Mouse (Mus musculus) heart, postnatal 0 days (tissue): ENCODE data around the gene G3bp2. TPM values are rescaled to one million over a fixed set of nuclear protein-coding genes. Genes with fewer than 3 reads are reported as not detected.
A peak's percentile ranks its signal among the peaks of the same experiment; 100 is the strongest.

ENCODE experiments used
- ATAC-seq: fragments of 200-750 bp; cut with Nextera tagmentation; 2 replicates; pipeline ENCODE4 v1.8.0; 2017; ENCODE audit warnings: low read depth, moderate number of reproducible peaks, moderate library complexity; ENCODE audit not compliant: insufficient read depth
- DNase-seq: peaks from one replicate; pipeline ENCODE4 v3.0.0-alpha.2; 2016; ENCODE audit warnings: low spot score
- H3K27ac ChIP-seq: fragments of 300-500 bp; sonication (generic); 2 replicates; pipeline ENCODE4 v1.5.1; 2014; ENCODE audit warnings: low read depth, mild to moderate bottlenecking
- H3K27me3 ChIP-seq: fragments of 300-500 bp; sonication (generic); 2 replicates; pipeline ENCODE4 v1.6.1; 2014; ENCODE audit warnings: low read length, mixed read lengths; ENCODE audit not compliant: control insufficient read depth, insufficient read depth
- H3K36me3 ChIP-seq: fragments of 300-500 bp; sonication (generic); replicated peaks from 2 replicates; pipeline ENCODE4 v1.6.1; 2014; ENCODE audit warnings: low read length, mixed read lengths; ENCODE audit not compliant: control insufficient read depth, insufficient read depth
- H3K4me1 ChIP-seq: fragments of 300-500 bp; sonication (generic); 2 replicates; pipeline ENCODE4 v1.6.1; 2014; ENCODE audit warnings: antibody characterized with exemption; ENCODE audit not compliant: control insufficient read depth, insufficient read depth
- H3K4me2 ChIP-seq: fragments of 300-500 bp; sonication (generic); 2 replicates; pipeline ENCODE4 v1.6.1; 2014; ENCODE audit warnings: low read depth, mild to moderate bottlenecking, low read length, moderate library complexity
- H3K4me3 ChIP-seq: fragments of 300-500 bp; sonication (generic); 2 replicates; pipeline ENCODE4 v1.5.1; 2014; ENCODE audit warnings: low read depth, low read length
- H3K9ac ChIP-seq: fragments of 300-500 bp; sonication (generic); replicated peaks from 2 replicates; pipeline ENCODE4 v1.6.1; 2014; ENCODE audit warnings: low read depth, low read length, mixed read lengths
- H3K9me3 ChIP-seq: fragments of 300-500 bp; sonication (generic); replicated peaks from 2 replicates; pipeline ENCODE4 v1.6.1; 2016; ENCODE audit warnings: low read length; ENCODE audit not compliant: control insufficient read depth
- CTCF ChIP-seq: IDR thresholded peaks from 2 replicates; pipeline ENCODE4 v1.5.1; 2016; ENCODE audit warnings: antibody characterized with exemption, control low read depth, low read depth
- EP300 ChIP-seq: IDR thresholded peaks from 2 replicates; pipeline ENCODE4 v1.6.1; 2016; ENCODE audit warnings: antibody characterized with exemption, low read depth
- WGBS: fragments of 180-500 bp; shearing (Covaris S2); extraction: QIAGEN DNeasy Blood & Tissue Kit; methylation state at CpG from one replicate; pipeline ENCODE4 v1.1.7; 2014; 5-methylcytosine and 5-hydroxymethylcytosine counted together
- polyA plus RNA-seq: library from polyadenylated mRNA; unstranded; fragments of >200 nt; fragmentation: Nextera tagmentation; extraction: Ambion mirVana; gene quantifications from 2 replicates; pipeline ENCODE4 v1.2.1, GENCODE M21; 2015
- total RNA-seq: library from RNA; depleted of rRNA; stranded (reverse); fragments of >200 nt; gene quantifications from 2 replicates; pipeline ENCODE4 v1.2.3, GENCODE M21; 2014; ENCODE audit warnings: low replicate concordance

G3bp2 gene
- total and polyA plus RNA-seq, 2 experiments from 2014 or later, result 32.1 to 119 TPM

GRCm38 (mm10) chr5:92107282-92107681 lies 23.8 kb upstream of the G3bp2 start:
- Histone ChIP-seq H3K27ac (no peak overlapping the region), H3K36me3 (no peaks in the 10 kb centered on the region), H3K9me3 (no peaks in the 10 kb centered on the region), H3K4me3 (no peak overlapping the region), H3K27me3 (no peaks in the 10 kb centered on the region), H3K9ac (no peak overlapping the region), H3K4me1 (peaks cover 12% of the 10 kb centered on the region), H3K4me2 (no peak overlapping the region)
- ATAC-seq (no peak), DNase-seq (no peak)
- WGBS, result 82% methylated on average over 4 of the region's 4 CpGs
- no peak for TF ChIP-seq CTCF
- TF ChIP-seq EP300, result no peak

DNA sequence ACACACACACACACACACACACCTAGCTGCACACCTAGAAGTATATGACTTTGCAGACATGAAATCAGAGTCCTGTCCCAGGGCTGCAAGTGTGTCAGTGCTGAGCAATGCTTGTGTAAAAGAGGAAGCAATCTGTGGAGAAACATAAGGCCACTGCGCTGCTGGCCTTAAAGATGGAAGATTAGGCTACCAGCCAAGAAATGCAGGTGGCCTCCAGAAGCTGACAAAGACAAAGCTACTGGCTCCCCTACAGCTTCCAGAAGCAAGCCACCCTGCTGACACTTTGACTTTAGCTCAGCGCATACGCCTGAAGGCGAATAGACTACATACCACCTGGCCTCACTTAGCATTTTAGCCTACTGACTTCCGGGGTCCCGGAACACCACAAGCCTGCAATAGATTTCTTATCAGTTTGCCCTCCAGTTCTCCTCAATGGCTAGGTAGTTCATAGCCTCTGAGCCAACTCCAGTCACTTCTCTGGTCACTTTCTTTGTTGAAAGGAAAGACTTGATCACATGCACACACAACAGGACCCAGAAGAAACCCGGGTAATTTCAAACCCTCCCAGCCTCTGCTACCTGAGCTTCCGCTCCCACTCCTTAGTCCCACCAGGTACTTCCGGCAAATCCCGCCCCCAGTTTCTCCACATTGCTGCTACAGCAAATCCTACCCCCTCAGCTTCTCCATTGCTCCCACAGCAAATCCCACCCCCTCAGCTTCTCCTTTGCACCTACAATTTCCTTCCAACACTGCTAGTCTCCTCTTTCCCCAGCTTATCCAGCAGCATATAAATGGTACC lies 23.0 kb upstream of the G3bp2 start:
- DNase-seq (no peak), ATAC-seq (no peak; the same call in 1 of the 2 replicates)
- Histone ChIP-seq H3K36me3 (no peaks in the 10 kb centered on the region), H3K4me2 (no peak overlapping the region), H3K27me3 (no peaks in the 10 kb centered on the region), H3K9me3 (no peaks in the 10 kb centered on the region), H3K9ac (no peak overlapping the region), H3K27ac (no peak overlapping the region), H3K4me3 (no peak overlapping the region), H3K4me1 (peaks cover 9% of the 10 kb centered on the region)
- WGBS, result 36% methylated on average over 10 of the region's 10 CpGs
- no peak for TF ChIP-seq EP300
- TF ChIP-seq CTCF, result no peak

DNA sequence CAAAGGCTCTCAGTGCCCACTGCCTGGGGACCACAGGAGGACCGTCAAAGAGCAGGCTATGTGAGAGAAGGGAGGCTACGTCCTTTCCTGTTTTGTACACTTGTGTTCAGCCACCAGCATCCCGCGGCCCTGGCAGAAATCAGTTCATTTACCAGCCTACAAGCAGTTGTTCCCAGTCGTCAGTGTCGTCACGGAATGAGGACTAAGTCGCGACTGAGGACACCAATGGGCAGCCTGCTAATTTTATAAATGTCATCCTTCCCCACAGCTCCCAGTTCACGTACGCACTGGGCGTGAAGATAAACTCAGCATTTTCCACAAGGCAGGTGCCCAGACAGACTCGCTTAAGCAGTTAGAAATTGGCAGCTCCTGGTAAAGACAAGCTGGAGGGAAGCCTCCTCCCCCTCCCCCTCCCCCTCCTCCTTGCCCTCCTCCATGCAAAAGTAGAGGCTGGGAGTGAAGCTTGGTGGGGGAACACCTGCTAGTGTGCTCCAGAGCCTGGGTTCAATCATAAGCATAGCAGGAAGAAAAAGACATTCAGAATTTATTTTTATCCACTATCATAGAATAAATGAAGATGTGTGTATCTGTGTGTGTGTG lies 20.4 kb upstream of the G3bp2 start:
- peak overlapping the region; percentile 5; the same call in 1 of the 2 replicates for H3K4me2 ChIP-seq
- ATAC-seq (no peak), DNase-seq (no peak)
- no peaks in the 10 kb centered on the region for H3K9me3 ChIP-seq
- TF ChIP-seq EP300, result no peak
- no peak for TF ChIP-seq CTCF
- H3K27ac ChIP-seq, result no peak overlapping the region
- no peak overlapping the region for H3K4me3 ChIP-seq
- no peaks in the 10 kb centered on the region for H3K36me3 ChIP-seq
- H3K27me3 ChIP-seq, result no peaks in the 10 kb centered on the region
- H3K9ac ChIP-seq, result no peak overlapping the region
- peaks cover 9% of the 10 kb centered on the region for H3K4me1 ChIP-seq
- WGBS, result 39% methylated on average over 13 of the region's 13 CpGs

GRCm38 (mm10) chr5:92103062-92103461 lies 19.5 kb upstream of the G3bp2 start:
- Histone ChIP-seq H3K4me2 (no peak overlapping the region; the same call in 1 of the 2 replicates), H3K9me3 (no peaks in the 10 kb centered on the region), H3K9ac (no peak overlapping the region), H3K4me1 (peaks cover 9% of the 10 kb centered on the region), H3K4me3 (no peak overlapping the region), H3K27ac (no peak overlapping the region), H3K27me3 (no peaks in the 10 kb centered on the region), H3K36me3 (no peaks in the 10 kb centered on the region)
- ATAC-seq (peak; percentile 27; the same call in 1 of the 2 replicates), DNase-seq (peak; percentile 35)
- 20% methylated on average over 6 of the region's 6 CpGs for WGBS
- no peak for TF ChIP-seq CTCF
- no peak for TF ChIP-seq EP300

DNA sequence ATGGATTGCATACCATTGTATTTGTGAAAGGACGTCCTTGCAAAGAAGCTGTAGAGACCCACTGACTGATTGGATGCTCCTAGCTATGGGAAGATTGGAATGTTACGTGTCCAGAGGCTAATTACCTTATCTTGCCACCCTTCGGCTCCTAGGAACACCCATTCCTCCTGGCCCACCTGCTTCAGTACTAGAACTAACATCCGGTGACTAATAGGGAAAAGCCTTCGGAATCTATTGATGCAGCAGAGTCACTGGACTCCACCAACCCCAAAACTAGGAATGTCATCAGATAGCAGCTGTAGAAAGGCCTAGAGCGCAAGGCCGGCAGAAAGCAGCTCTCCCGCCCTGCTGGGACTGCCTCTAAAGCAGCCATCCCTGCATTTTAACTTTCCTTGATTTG lies 18.1 kb upstream of the G3bp2 start:
- no peak overlapping the region for H3K27ac ChIP-seq
- H3K36me3 ChIP-seq, result no peaks in the 10 kb centered on the region
- no peak overlapping the region for H3K4me2 ChIP-seq
- TF ChIP-seq CTCF (no peak), EP300 (no peak)
- no peaks in the 10 kb centered on the region for H3K9me3 ChIP-seq
- no peak for ATAC-seq
- H3K9ac ChIP-seq, result no peak overlapping the region
- DNase-seq, result no peak
- H3K4me3 ChIP-seq, result no peak overlapping the region
- peaks cover 12% of the 10 kb centered on the region for H3K4me1 ChIP-seq
- WGBS, result 73% methylated on average over 8 of the region's 8 CpGs
- no peaks in the 10 kb centered on the region for H3K27me3 ChIP-seq
